Mouse (Mus musculus) megakaryocyte progenitor cell, adult 5-6 weeks (primary cell): ENCODE measurements around the gene Prlh. TPM values are rescaled to one million over a fixed set of nuclear protein-coding genes. Genes with fewer than 3 reads are reported as not detected.

Experiments
- ATAC-seq: replicated peaks from 2 replicates; pipeline ENCODE4 v1.8.0; 2016; ENCODE audit warnings: mild to moderate bottlenecking, moderate TSS enrichment, inconsistent platforms; ENCODE audit not compliant: poor library complexity
- total RNA-seq, 2 experiments: library from RNA; stranded (forward) in 1 of 2; stranded (reverse) in 1 of 2; fragments of 157-497, 149-512 nt in 1 of 2; fragments of 200-1000 nt in 1 of 2; gene quantifications; 2 replicates each; pipeline versions ENCODE4 v1.2.3 to v1.2.4; 2015 to 2017

The Prlh gene
- total RNA-seq, 2 experiments from 2014 or later: not detected

- ATAC-seq: no peak; the same call in none of the 2 replicates
Observed at GRCm38 (mm10) chr1:90998891-90999611, 46.1 kb downstream of the Prlh start.

- ATAC-seq: no peak
Observed at GRCm38 (mm10) chr1:90999911-91000601, 47.1 kb downstream of the Prlh start.

- ATAC-seq: no peak
Observed at GRCm38 (mm10) chr1:91001101-91001500, 48.2 kb downstream of the Prlh start.

GRCm38 (mm10) chr1:91001871-91002539 lies 49.1 kb downstream of the Prlh start:
- ATAC-seq: no peak

GRCm38 (mm10) chr1:91002641-91003040 lies 49.7 kb downstream of the Prlh start:
- no peak for ATAC-seq

Other genes with a start within 250 kb of the Prlh start
- gene Col6a3, start 109.1 kb upstream of the Prlh start, total RNA-seq (2015): not detected in 2 replicates
- gene Col6a3, start 109.1 kb upstream of the Prlh start, total RNA-seq (2017): not detected in 2 replicates
- gene Mlph, start 38.0 kb upstream of the Prlh start, total RNA-seq (2015): 0.07 and 1.0 TPM in 2 replicates
- 0.27 and 0.42 TPM in 2 replicates for gene Mlph, start 38.0 kb upstream of the Prlh start, total RNA-seq (2017)
- gene Rab17, start 16.6 kb downstream of the Prlh start, total RNA-seq (2015): 0.69 and 1.0 TPM in 2 replicates
- gene Rab17, start 16.6 kb downstream of the Prlh start, total RNA-seq (2017): 2.3 and 3.0 TPM in 2 replicates
- 70.8 and 70.9 TPM in 2 replicates for gene Lrrfip1, start 45.6 kb downstream of the Prlh start, total RNA-seq (2015)
- gene Lrrfip1, start 45.6 kb downstream of the Prlh start, total RNA-seq (2017): 121 and 127 TPM in 2 replicates
- 3.9 and 5.3 TPM in 2 replicates for gene Rbm44, start 192.0 kb downstream of the Prlh start, total RNA-seq (2015)
- 6.4 and 6.5 TPM in 2 replicates for gene Rbm44, start 192.0 kb downstream of the Prlh start, total RNA-seq (2017)
- gene Ramp1, start 226.7 kb downstream of the Prlh start, total RNA-seq (2015): 184 and 191 TPM in 2 replicates
- 174 and 180 TPM in 2 replicates for gene Ramp1, start 226.7 kb downstream of the Prlh start, total RNA-seq (2017)